Mouse (Mus musculus) thymus, postnatal 10 days (tissue): ENCODE data around the gene Sv2c.

Experiments
- DNase-seq, 2 experiments: peaks; one replicate each; pipeline ENCODE4 v3.0.0; 2021; ENCODE audit warnings: low spot score in 2 of 2

The Sv2c gene

GRCm38 (mm10) chr13:96052755-96053154, 79.6 kb downstream of the Sv2c start:
- DNase-seq = no peak

GRCm38 (mm10) chr13:96045396-96045795, 87.0 kb downstream of the Sv2c start:
- DNase-seq = no peak

- no peak for DNase-seq
Observed at GRCm38 (mm10) chr13:96040275-96041042, 91.9 kb downstream of the Sv2c start.

GRCm38 (mm10) chr13:96039536-96039935, 92.8 kb downstream of the Sv2c start:
- no peak for DNase-seq

GRCm38 (mm10) chr13:96030368-96031223, 101.8 kb downstream of the Sv2c start:
- peak in 1 of 2 experiments; percentile 31 for DNase-seq

GRCm38 (mm10) chr13:96023858-96024257, 108.5 kb downstream of the Sv2c start:
- DNase-seq = no peak

- no peak for DNase-seq
Observed at GRCm38 (mm10) chr13:96015516-96015915, 116.9 kb downstream of the Sv2c start.

GRCm38 (mm10) chr13:96010861-96011511, 121.4 kb downstream of the Sv2c start:
- DNase-seq = no peak

- no peak for DNase-seq
Observed at GRCm38 (mm10) chr13:96008975-96009374, 123.4 kb downstream of the Sv2c start.

GRCm38 (mm10) chr13:96008154-96008553, 124.2 kb downstream of the Sv2c start:
- DNase-seq = no peak

GRCm38 (mm10) chr13:96003539-96003938, 128.8 kb downstream of the Sv2c start:
- DNase-seq = no peak

- no peak for DNase-seq
Observed at GRCm38 (mm10) chr13:96002475-96002874, 129.9 kb downstream of the Sv2c start.

GRCm38 (mm10) chr13:95999396-95999795, 133.0 kb downstream of the Sv2c start:
- DNase-seq = no peak

GRCm38 (mm10) chr13:95997294-95997693, 135.1 kb downstream of the Sv2c start:
- no peak for DNase-seq

- DNase-seq = no peak
Observed at GRCm38 (mm10) chr13:95994705-95995703, 137.4 kb downstream of the Sv2c start.

- peak; percentile 41 to 56 for DNase-seq
Observed at GRCm38 (mm10) chr13:95988181-95988580, 144.2 kb downstream of the Sv2c start.

- no peak for DNase-seq
Observed at GRCm38 (mm10) chr13:95987147-95987546, 145.2 kb downstream of the Sv2c start.

- no peak for DNase-seq
Observed at GRCm38 (mm10) chr13:95986375-95986774, 146.0 kb downstream of the Sv2c start.

- no peak for DNase-seq
Observed at GRCm38 (mm10) chr13:95975225-95975624, 157.2 kb downstream of the Sv2c start.

GRCm38 (mm10) chr13:95974106-95974505, 158.3 kb downstream of the Sv2c start:
- no peak for DNase-seq

GRCm38 (mm10) chr13:95973368-95973958, 158.9 kb downstream of the Sv2c start:
- peak; percentile 38 to 66 for DNase-seq
